Mouse (Mus musculus) urinary bladder, postnatal 25 days (tissue): ENCODE data around the gene Nkrf.
"Not testable (repeated sequence)": the region's sequence is repeated elsewhere in the genome, so short reads cannot be mapped to it uniquely, and the experiment has no call there.

Experiments used
- DNase-seq: peaks from one replicate; pipeline ENCODE4 v3.0.0; 2022; ENCODE audit warnings: low spot score

The Nkrf gene

GRCm38 (mm10) chrX:36902321-36903114 is at the start of gene Nkrf:
Gene Nkrf, minus strand, starts transcription at chrX:36902899.
- peak; percentile 8 for DNase-seq

DNA sequence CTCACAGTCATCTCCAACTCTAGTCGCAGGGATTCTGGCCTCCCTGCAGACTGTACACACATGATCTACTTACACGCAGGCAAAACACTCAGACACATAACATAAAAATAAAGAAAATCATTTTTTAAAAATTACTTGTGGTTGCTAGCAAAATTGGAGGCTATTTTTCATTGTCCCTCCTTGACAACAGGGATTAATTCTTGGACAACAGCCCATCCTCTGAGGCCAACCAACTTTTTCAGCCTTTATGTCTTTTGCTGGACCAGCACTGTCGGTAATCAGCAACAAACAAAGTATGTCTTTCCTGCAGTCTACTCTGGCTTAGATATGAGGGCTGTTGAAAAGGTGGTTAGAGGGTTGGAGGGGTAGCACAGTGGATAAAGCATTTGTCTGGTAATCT is 38.4 kb upstream of the Nkrf start:
- DNase-seq: no peak

DNA sequence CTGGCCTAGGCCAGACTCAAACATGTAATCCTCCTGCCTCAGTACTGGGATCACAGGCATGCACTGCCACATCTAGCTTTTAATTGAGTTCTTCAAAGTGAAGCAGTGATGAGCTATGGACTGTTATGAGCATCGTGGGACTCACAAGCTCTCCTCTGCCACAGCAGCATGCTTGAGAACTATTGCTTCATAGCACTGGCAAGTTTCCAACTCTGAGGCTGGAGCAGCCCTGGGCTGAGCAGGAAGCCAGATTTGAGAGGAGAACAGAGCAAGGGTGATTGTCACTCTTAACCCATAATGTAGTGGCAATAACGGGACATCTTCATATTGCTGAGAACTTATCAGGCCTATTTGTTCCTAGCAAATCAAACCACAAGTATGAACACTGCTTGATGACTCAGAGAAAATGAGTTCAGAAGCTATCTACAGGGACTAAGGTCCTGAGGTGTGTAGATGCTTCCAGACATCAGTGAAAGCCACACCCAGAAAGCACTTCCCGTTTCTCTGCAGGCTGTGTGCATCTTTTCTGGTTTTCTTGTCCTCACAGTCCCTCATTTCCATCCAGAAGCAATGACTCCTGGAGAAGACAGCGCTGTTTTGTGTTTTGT is 37.2 kb upstream of the Nkrf start:
- DNase-seq: peak; percentile 19

GRCm38 (mm10) chrX:36935326-36935966 is 32.7 kb upstream of the Nkrf start:
- DNase-seq: no peak

DNA sequence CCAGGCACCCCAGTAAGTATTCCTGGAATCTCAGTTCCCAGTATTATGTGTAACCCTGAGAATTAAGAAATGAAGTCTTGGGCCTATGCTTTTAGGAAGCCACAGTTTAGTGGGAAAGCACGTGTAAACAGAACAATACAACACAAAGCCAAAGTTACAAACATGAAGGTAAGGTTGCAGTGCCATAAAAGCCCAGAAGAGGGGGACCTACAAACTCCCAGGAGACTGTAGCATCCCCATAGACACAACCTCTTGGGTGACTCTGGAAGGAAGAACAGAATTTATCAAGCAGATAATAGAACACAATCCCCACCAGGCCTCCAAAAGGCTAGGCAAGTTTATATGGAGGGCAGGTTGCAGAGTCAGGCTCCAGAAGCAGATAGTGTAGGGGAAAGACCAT is 27.9 kb upstream of the Nkrf start:
- DNase-seq: no peak

- DNase-seq: no peak
These were observed 27.0 kb upstream of the Nkrf start for GRCm38 (mm10) chrX:36929694-36930093.

DNA sequence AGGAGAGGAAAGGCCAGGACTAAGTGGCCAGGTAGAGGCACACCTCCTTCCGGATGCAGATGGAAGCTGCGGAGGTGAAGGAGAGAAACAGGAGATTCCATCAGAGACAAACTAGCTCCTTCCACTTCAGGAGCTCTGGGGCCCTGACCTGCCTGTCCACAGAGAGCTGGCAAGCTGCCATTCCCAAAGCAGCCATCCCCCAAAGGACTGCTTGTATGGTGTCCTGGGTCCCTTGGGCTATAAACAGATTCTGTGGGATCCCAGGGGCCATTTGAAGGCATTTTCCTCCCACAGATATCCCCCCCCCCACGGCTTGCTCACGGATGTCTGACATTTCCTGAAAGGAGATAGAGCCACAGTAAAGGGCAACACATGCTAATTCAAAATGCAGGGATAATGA is 26.1 kb upstream of the Nkrf start:
- no peak for DNase-seq

GRCm38 (mm10) chrX:36921346-36921745 is 18.6 kb upstream of the Nkrf start:
- no peak for DNase-seq

DNA sequence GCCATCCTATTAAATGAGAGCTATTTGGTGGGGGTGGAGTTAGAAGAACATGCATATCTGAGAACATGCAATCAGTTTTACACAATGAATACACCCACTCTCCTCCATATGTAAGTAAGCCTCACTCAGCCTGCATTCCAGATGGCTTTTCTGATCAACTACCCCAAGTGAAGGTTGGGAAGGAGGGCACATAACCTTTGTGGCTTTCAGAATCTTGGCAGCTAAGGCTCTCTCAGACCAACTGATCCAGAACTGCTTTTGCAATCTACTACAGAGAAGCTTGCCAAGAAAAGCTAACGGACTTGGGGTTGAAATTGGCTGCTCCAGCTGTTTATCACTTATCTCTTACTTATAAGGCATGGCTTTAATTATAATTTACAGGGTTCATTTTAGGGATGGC is 15.1 kb upstream of the Nkrf start:
- no peak for DNase-seq

- peak; percentile 35 for DNase-seq
These were observed 8.6 kb upstream of the Nkrf start for GRCm38 (mm10) chrX:36911343-36911742.

GRCm38 (mm10) chrX:36906539-36906938 is 3.8 kb upstream of the Nkrf start:
- no peak for DNase-seq

GRCm38 (mm10) chrX:36903115-36903768 is 543 bp upstream of the Nkrf start:
- peak; percentile 82 for DNase-seq

GRCm38 (mm10) chrX:36901655-36902054 is 1.0 kb downstream of the Nkrf start:
- DNase-seq: no peak

DNA sequence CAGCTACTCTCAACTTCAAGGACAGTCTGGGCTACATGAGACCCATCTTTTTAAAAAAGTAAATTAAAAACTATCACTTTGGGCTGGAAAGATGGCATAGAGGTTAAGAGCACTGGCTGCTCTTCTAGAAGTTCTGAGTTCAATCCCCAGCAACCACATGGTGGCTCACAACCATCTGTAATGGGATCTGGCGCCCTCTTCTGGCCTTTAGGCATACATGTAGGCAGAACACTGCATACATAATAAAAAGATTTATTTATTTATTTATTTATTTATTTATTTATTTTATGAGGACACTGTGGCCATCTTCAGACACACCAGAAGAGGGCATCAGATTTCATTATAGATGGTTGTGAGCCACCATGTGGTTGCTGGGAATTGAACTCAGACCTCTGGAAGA is 3.8 kb downstream of the Nkrf start:
- DNase-seq: not testable (repeated sequence)

- DNase-seq: no peak
These were observed 18.0 kb downstream of the Nkrf start for GRCm38 (mm10) chrX:36884719-36885118.

DNA sequence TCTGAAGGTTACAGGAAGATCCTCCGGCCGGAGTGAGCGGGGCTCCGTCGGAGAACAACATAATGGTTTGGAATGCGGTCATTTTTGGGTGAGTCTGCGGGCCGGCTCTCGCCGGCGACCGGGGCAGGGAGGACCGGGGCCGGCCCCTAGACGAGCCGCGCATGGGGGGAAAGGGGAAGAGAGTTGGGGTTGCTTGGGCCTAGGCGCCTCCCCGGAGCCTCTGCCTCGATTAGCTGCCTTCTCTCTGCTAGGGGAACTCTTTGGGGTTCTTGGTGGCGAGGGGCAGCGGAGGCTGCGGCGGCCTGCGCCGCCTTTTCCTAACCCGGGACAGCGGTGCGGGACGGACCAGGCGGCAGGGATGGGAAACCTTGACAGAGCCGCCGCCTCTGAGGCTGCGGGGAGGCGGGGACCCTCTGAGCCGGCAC is 28.0 kb downstream of the Nkrf start:
- peak; percentile 14 for DNase-seq

DNA sequence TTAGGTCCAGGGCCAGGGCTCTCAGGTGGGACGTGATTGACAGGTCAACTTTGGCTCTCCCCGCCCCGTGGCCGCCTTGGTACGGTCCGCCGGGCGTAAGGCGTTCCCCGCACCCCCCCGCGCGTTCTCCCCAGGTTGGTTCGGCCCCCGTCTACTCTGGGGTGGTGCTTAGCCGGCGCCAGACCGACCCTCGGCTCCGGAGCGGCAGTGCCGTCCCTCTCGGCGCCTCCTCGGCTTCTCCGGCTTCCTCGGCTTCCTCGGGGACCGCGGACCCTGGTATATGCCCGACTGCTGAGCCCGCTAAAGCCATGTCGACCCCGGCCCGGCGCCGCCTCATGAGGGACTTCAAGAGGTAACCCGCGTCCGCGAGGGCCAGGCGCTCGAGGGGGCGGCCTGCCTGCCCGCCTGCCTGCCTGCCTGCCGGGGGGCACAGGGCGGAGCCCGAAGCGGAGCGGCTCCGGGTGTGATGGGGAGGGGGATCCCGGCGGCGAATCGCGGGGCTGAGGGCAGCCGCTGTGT is 28.5 kb downstream of the Nkrf start:
- DNase-seq: peak; percentile 81

DNA sequence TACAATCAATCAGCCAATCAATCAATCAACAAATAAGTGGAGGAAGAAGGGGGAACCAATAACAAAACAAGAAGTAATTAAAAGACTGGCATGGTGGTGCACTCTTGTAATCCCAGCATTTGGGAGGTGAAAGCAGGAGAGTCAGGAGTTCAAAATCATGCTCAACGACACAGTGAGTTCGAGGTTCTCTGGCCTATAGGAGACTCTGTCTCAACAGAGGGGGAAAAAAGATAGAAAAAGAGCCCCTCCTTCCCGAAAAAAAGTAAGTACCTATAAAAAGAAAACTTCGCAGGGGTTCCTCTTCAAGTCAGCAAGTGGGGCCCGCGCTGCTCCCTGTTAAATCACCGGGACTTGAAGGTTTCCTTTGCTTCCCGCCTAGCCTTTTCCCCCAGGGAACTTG is 28.9 kb downstream of the Nkrf start, which contains the start of the genes Ube2a and C330007P06Rik:
Gene Ube2a, plus strand, starts transcription at position 136 of the 400 bp plus-strand sequence.
Gene C330007P06Rik, minus strand, starts transcription at position 347 of the 400 bp plus-strand sequence.
- no peak for DNase-seq

DNA sequence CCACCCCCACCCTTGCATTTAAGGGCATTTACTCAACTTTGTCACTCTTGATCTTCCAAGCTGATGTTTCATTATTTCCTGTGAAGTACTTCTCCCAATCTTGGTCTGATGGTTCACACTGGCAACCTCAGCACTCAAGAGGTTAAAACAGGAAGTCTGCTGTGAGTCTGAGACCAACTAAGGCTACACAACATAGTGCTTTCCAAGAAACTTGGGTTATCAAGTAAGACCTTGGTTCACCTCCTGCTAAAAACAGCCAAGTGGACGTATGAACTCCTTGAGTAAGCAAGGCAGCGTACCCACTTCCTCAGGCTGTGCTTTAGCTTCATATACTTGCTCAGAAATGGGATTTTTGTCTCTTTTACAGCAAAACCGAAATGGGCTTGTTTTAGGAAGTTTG is 32.3 kb downstream of the Nkrf start:
- no peak for DNase-seq

DNA sequence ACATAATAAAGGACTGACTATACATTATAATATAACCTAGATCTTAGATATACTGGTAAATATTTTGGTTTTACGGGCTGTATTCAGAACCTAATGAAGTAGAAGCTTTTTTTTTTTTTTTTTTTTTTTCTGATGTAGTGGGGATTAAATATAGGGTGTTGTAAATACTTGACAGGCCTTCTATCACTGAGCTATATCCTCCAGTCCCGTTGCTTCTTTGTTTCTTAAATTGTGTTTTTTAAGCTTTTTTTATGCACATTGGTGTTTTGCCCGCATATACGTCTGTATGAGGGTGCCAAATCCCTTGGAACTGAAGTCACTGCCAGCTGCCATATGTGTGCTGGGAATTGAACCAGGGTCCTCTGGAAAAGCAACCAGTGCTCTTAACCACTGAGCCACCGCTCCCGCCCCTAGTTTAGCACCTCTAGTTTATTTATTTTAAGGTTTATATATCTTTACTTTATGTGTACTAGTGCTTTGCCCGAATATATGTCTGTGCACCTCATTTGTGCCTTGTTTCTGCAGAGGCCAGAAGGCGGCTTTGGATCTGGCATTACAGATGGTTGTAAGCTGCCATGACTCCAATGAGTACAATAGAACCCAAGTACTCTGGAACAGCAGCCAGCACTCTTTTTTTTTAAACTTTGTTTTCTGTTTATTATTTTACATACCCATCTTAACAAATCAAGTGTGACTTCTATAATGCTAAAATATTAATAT is 37.9 kb downstream of the Nkrf start:
- no peak for DNase-seq

DNA sequence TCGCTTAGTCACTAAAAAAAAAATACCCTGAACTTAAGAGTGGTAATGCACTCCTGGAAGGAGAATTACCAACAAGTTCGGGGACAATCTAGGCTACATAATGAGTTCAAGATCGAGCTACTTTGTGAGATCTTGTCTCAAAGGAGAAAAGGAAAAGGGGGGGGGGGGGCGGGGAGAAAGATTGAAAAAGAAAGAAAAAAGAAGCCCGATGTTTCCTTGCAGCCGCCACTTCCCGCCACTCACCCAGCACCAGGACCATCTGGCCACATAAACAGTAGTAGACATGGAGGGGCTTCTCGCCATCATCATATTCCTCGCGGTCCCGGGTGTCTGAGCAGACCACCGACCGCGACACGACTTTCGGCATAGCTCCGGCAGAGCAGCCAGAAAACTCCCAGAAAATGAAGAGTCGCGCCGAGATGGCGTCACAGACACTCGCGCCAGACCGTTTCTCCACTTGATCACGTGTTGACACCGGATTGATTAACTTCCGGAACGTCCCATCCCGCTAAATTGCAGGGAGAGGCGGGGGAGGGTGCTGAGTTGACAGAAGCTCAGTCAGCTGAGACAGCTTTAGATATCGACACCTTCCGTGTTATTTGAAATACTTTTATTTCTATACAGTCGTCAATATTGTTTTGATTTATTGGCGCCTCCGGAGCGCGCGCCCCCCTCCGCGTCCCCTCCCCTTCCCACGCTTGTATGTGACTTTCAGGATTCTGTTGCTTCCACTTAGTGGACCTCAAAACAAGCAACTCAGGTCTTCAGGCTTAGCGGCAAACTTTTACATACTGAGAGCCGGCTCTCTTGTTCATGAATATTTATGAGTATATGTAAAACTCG is 38.7 kb downstream of the Nkrf start:
- peak; percentile 61 for DNase-seq
